Mouse (Mus musculus): ENCODE results near the gene Inf2. TPM values are rescaled to one million over a fixed set of nuclear protein-coding genes. Genes with fewer than 3 reads are reported as not detected.

The Inf2 gene
- total and polyA plus RNA-seq, 3 experiments: 13.9 to 131 (median 36.6) TPM

DNA sequence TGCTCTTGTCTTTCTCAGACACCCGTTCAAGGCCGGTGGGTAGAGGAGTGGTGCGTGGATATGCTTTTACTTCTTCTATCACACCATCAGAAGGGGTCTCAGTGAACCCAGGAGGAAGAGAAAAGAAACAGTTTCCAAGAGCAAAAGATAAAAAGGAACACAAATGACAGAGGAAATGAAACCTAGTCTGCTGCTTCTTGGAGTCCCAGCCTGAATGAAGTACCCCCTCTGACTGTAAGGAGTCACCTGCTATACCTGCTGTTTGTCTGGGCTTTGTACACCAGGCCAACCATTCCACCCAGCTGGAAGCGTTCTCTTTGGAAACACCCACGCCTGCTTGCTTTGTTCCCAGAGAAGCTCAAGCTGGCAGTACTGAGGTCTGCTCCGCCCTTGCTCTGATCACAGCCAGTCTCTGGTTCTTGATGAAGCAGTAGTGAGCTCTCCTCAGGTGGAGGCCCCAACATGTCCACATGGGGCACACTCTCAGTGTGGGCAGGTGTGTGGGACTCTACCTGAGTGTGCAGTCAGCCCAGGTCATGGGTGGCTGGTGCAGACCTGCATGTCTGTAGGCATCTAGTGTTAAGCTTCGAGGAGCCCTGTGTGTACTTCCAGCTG is 2.6 kb upstream of the Inf2 start (continued):
- TF ChIP-seq USF2 (conservative IDR thresholded peaks at IDR 0.05; ENCODE audit: low read depth, low read length) (no peak), POLR2A (IDR thresholded peaks at IDR 0.05; ENCODE audit: low read depth, low read length) (no peak), JUN (IDR thresholded peaks at IDR 0.05; ENCODE audit: insufficient read depth, low read depth, low read length) (no peak), CHD2 (IDR thresholded peaks at IDR 0.05; ENCODE audit: low read length) (no peak), KAT2A (IDR thresholded peaks at IDR 0.05; ENCODE audit: insufficient replicate concordance, low read length) (no peak), HCFC1 (IDR thresholded peaks at IDR 0.05; ENCODE audit: low read depth, low read length) (no peak), USF1 (IDR thresholded peaks at IDR 0.05; ENCODE audit: low read depth, low read length) (no peak), ELF1 (IDR thresholded peaks at IDR 0.05; ENCODE audit: low read depth, low read length) (no peak), UBTF (IDR thresholded peaks at IDR 0.05; ENCODE audit: low read depth, low read length) (no peak), MAZ (IDR thresholded peaks at IDR 0.05; ENCODE audit: low read depth, low read length) (no peak), MAX (IDR thresholded peaks at IDR 0.05; ENCODE audit: low read length) (no peak), SMC3 (IDR thresholded peaks at IDR 0.05; ENCODE audit: low read depth, low read length) (no peak)

DNA sequence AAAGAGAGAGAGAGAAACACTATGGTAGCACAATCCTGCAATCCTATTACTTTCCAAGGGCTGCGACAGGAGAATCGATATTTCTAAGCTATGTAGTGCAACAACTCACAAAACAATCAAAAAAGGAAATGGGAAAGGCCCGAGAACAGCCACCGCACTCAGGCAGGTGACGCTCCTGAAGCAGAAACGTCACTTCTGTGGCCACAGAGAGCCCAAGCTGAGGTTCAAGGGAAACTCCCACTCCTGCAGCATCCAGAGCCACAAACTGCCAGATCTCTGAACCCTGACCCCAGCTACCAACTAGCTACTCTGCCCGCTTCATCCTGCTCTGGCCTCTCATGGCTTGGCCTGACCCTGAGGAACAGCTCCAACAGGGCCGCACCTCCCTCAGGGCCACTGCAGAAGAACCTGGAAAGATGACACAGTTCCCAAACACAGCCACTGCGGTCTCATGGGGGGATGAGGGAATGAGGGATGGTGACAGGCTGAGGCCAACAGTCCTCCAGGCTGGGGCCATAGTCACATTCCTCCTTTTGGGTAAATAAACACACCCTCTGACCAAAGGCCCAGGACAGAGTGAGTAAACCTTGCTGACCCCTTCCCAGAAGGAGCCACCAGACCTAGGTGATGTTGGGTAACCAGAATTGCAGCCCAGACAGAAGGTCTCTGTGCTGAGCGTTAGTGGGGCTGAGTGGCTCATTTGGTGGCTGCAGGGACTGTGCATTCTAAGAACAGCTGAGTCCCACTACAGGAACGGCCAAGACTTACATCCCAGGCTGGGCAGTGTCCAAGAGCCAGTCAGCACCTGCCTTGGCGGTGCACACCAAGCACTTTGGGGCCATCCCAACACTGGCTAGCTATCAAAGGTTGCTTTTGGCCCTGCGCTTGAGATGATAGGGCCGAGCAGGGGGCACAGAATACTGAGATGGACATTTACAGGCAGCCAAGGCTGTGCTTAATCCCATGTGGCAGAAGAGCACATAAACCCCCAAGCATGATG is 1.2 kb upstream of the Inf2 start:
- H3K9me3 ChIP-seq (replicated peaks; ENCODE audit: low read length): no peaks in the 10 kb centered on the region
- in situ Hi-C loops (cut with MboI; ENCODE audit: low pct_ligation_motif_present, low pct_unique_long_range_greater_than_20kb, low sequenced_read_pairs) (no loop called here), dilution Hi-C loops (cut with MboI; ENCODE audit: extremely low pct_ligation_motif_present, extremely low pct_unique_long_range_greater_than_20kb, low sequenced_read_pairs) (no loop called here)
- H3K36me3 ChIP-seq (replicated peaks in 1 of 2; ENCODE audit: control insufficient read depth in 1 of 2, insufficient read depth in 1 of 2, low read length in 1 of 2): peaks cover 0 to 27% of the 10 kb centered on the region in 2 experiments
- H3K27ac ChIP-seq (ENCODE audit: insufficient read depth, low read depth): peak overlapping the region; percentile 76
- peak overlapping the region in 2 of 3 experiments; percentile 6 to 37 for H3K4me3 ChIP-seq (replicated peaks in 1 of 3; ENCODE audit: low read depth in 2 of 3, low read length in 2 of 3, poor library complexity in 1 of 3)
- peak; percentile 79 for DNase-seq (ENCODE audit: extremely low read depth)
- H3K4me1 ChIP-seq (ENCODE audit: control insufficient read depth in 1 of 2, insufficient read depth in 2 of 2): peaks cover 50 to 52% of the 10 kb centered on the region in 2 experiments
- H3K4me2 ChIP-seq (ENCODE audit: insufficient read depth, low read depth, poor library complexity, severe bottlenecking): peak overlapping the region; percentile 62
- H3K27me3 ChIP-seq (replicated peaks): no peaks in the 10 kb centered on the region
- H3K9ac ChIP-seq (ENCODE audit: insufficient read depth, low read depth): no peak overlapping the region
- peaks cover 29% of the 10 kb centered on the region for H3K79me2 ChIP-seq (replicated peaks; ENCODE audit: control insufficient read depth, extremely low read depth, insufficient read depth, poor library complexity, severe bottlenecking)
- 0 out of 2 replicates have a peak, but pooled peaks have one; percentile 43 for TF ChIP-seq MXI1 (IDR thresholded peaks at IDR 0.05; ENCODE audit: low read depth, low read length)
- TF ChIP-seq SIN3A (IDR thresholded peaks at IDR 0.05; ENCODE audit: low read length): peak; percentile 92
- no peak for TF ChIP-seq E2F4 (IDR thresholded peaks at IDR 0.05; ENCODE audit: insufficient replicate concordance, low read depth, low read length)
- TF ChIP-seq JUND (conservative IDR thresholded peaks at IDR 0.05; ENCODE audit: low read depth, low read length): 0 out of 2 replicates have a peak, but pooled peaks have one; percentile 45
- TF ChIP-seq BHLHE40 (IDR thresholded peaks at IDR 0.05; ENCODE audit: low read depth, low read length): peak; percentile 97
- 0 out of 2 replicates have a peak, but pooled peaks have one; percentile 45 for TF ChIP-seq MAZ (IDR thresholded peaks at IDR 0.05; ENCODE audit: low read depth, low read length)
- TF ChIP-seq MAFK (IDR thresholded peaks at IDR 0.05; ENCODE audit: insufficient replicate concordance, low read length): peak; percentile 54; the same call in 1 of the 2 replicates
- 0 out of 2 replicates have a peak, but pooled peaks have one; percentile 36 for TF ChIP-seq NRF1 (IDR thresholded peaks at IDR 0.05; ENCODE audit: low read depth, low read length)
- peak; percentile 31 for TF ChIP-seq ELF1 (IDR thresholded peaks at IDR 0.05; ENCODE audit: low read depth, low read length)
- peak; percentile 35; the same call in 1 of the 2 replicates for TF ChIP-seq NELFE (IDR thresholded peaks at IDR 0.05; ENCODE audit: low read depth, low read length)
- TF ChIP-seq RAD21 (IDR thresholded peaks at IDR 0.05; ENCODE audit: low read depth, low read length): no peak; the same call in 1 of the 2 replicates
- TF ChIP-seq MEF2A (IDR thresholded peaks at IDR 0.05; ENCODE audit: borderline replicate concordance, low read depth, low read length): peak; percentile 76
- TF ChIP-seq JUN (IDR thresholded peaks at IDR 0.05; ENCODE audit: insufficient read depth, low read depth, low read length): peak; percentile 20; the same call in 1 of the 2 replicates
- TF ChIP-seq HCFC1 (IDR thresholded peaks at IDR 0.05; ENCODE audit: low read depth, low read length): 0 out of 2 replicates have a peak, but pooled peaks have one; percentile 32
- TF ChIP-seq ETS1 (conservative IDR thresholded peaks at IDR 0.05; ENCODE audit: low read depth, low read length): peak; percentile 92
- TF ChIP-seq GABPA (IDR thresholded peaks at IDR 0.05; ENCODE audit: insufficient replicate concordance, low read depth, low read length): no peak
- no peak for TF ChIP-seq CTCF (conservative IDR thresholded peaks at IDR 0.05 in 1 of 2, IDR thresholded peaks at IDR 0.05 in 1 of 2; ENCODE audit: low read depth in 2 of 2, low read length in 2 of 2)
- TF ChIP-seq MYC (IDR thresholded peaks at IDR 0.05; ENCODE audit: low read depth, low read length): 0 out of 2 replicates have a peak, but pooled peaks have one; percentile 23
- peak; percentile 71 for TF ChIP-seq CHD2 (IDR thresholded peaks at IDR 0.05; ENCODE audit: low read length)
- TF ChIP-seq USF1 (IDR thresholded peaks at IDR 0.05; ENCODE audit: low read depth, low read length): no peak
- peak; percentile 90 for TF ChIP-seq RCOR1 (conservative IDR thresholded peaks at IDR 0.05; ENCODE audit: low read depth, low read length)
- TF ChIP-seq ZNF384 (IDR thresholded peaks at IDR 0.05; ENCODE audit: low read depth, low read length): no peak
- peak; percentile 60; the same call in 1 of the 2 replicates for TF ChIP-seq MAX (IDR thresholded peaks at IDR 0.05; ENCODE audit: low read length)
- TF ChIP-seq IRF4 (IDR thresholded peaks at IDR 0.05; ENCODE audit: low read depth, low read length): peak; percentile 89
- no peak for TF ChIP-seq PAX5 (IDR thresholded peaks at IDR 0.05; ENCODE audit: low read length)
- TF ChIP-seq POLR2AphosphoS2 (IDR thresholded peaks at IDR 0.05; ENCODE audit: low read depth, low read length): no peak
- no peak for TF ChIP-seq ZC3H11A (IDR thresholded peaks at IDR 0.05; ENCODE audit: low read depth, low read length)

All from CH12.LX (cell line).